Mouse (Mus musculus): ENCODE data around the gene Tmem183a.

The Tmem183a gene

GRCm38 (mm10) chr1:134344005-134344950 lies 17.5 kb downstream of the Tmem183a start:
- DNase-seq, result peak; percentile 97

GRCm38 (mm10) chr1:134343567-134343966 lies 18.2 kb downstream of the Tmem183a start:
- peak; percentile 53 to 56 for DNase-seq

GRCm38 (mm10) chr1:134342781-134343310 lies 18.9 kb downstream of the Tmem183a start:
- DNase-seq, result no peak

GRCm38 (mm10) chr1:134342278-134342664 lies 19.5 kb downstream of the Tmem183a start:
- DNase-seq, result peak; percentile 61 to 66

GRCm38 (mm10) chr1:134341641-134342277 lies 20.0 kb downstream of the Tmem183a start:
- DNase-seq, result peak in 1 of 2 experiments; percentile 24

GRCm38 (mm10) chr1:134339757-134340619 lies 21.8 kb downstream of the Tmem183a start:
- peak in 1 of 2 experiments; percentile 12 for DNase-seq

- DNase-seq, result no peak
Measured at GRCm38 (mm10) chr1:134339162-134339561, 22.6 kb downstream of the Tmem183a start.

GRCm38 (mm10) chr1:134336958-134337710 lies 24.6 kb downstream of the Tmem183a start:
- peak; percentile 51 to 54 for DNase-seq

- DNase-seq, result peak; percentile 79 to 91
Measured at GRCm38 (mm10) chr1:134335924-134336810, 25.6 kb downstream of the Tmem183a start.

GRCm38 (mm10) chr1:134335211-134335923 lies 26.4 kb downstream of the Tmem183a start:
- DNase-seq, result peak; percentile 86 to 90

GRCm38 (mm10) chr1:134334111-134334827 lies 27.5 kb downstream of the Tmem183a start:
- DNase-seq, result no peak

GRCm38 (mm10) chr1:134333371-134334110 lies 28.2 kb downstream of the Tmem183a start:
- no peak for DNase-seq

GRCm38 (mm10) chr1:134332770-134333271 lies 29.0 kb downstream of the Tmem183a start, which contains the start of gene Ppfia4:
Ppfia4 (minus strand) TSS chr1:134332928.
- DNase-seq, result peak; percentile 90 to 91

GRCm38 (mm10) chr1:134331879-134332635 lies 29.7 kb downstream of the Tmem183a start:
- peak; percentile 94 to 97 for DNase-seq

GRCm38 (mm10) chr1:134326841-134327346 lies 34.9 kb downstream of the Tmem183a start:
- DNase-seq, result no peak

- DNase-seq, result peak; percentile 71 to 75
Measured at GRCm38 (mm10) chr1:134322591-134322990, 39.2 kb downstream of the Tmem183a start.

- no peak for DNase-seq
Measured at GRCm38 (mm10) chr1:134320691-134321301, 41.0 kb downstream of the Tmem183a start.

All from cerebellum, postnatal 10 days (tissue).